Mouse (Mus musculus) splenic B cell, adult 2 months (primary cell): ENCODE measurements around the gene Ncf4.
A peak's percentile ranks its signal among the peaks of the same experiment; 100 is the strongest.
"Not testable (repeated sequence)": the region's sequence is repeated elsewhere in the genome, so short reads cannot be mapped to it uniquely, and the experiment has no call there.

Experiments used
- DNase-seq: peaks from one replicate; pipeline ENCODE4 v3.0.0-alpha.2; 2011; ENCODE audit warnings: low read depth, low spot score
- H3K27me3 ChIP-seq: 2 replicates; pipeline ENCODE4 v1.6.1; 2012; ENCODE audit warnings: mild to moderate bottlenecking, low read length, moderate library complexity, mixed read lengths; ENCODE audit not compliant: control insufficient read depth, poor library complexity, insufficient read depth, severe bottlenecking
- H3K36me3 ChIP-seq: 2 replicates; pipeline ENCODE4 v1.6.1; 2012; ENCODE audit warnings: mild to moderate bottlenecking, low read length, moderate library complexity, mixed read lengths; ENCODE audit not compliant: control insufficient read depth, poor library complexity, insufficient read depth, severe bottlenecking

Ncf4 gene

GRCm38 (mm10) chr15:78241335-78241734 is 3.3 kb upstream of the Ncf4 start:
- Histone ChIP-seq H3K36me3 (no peaks in the 10 kb centered on the region), H3K27me3 (no peaks in the 10 kb centered on the region)
- DNase-seq, result no peak

GRCm38 (mm10) chr15:78243061-78243460 is 1.5 kb upstream of the Ncf4 start:
- no peaks in the 10 kb centered on the region for H3K27me3 ChIP-seq
- H3K36me3 ChIP-seq, result no peaks in the 10 kb centered on the region; the same call in 1 of the 2 replicates
- no peak for DNase-seq

GRCm38 (mm10) chr15:78243774-78244173 is 827 bp upstream of the Ncf4 start:
- no peak for DNase-seq
- no peaks in the 10 kb centered on the region; the same call in 1 of the 2 replicates for H3K36me3 ChIP-seq
- no peaks in the 10 kb centered on the region for H3K27me3 ChIP-seq

DNA sequence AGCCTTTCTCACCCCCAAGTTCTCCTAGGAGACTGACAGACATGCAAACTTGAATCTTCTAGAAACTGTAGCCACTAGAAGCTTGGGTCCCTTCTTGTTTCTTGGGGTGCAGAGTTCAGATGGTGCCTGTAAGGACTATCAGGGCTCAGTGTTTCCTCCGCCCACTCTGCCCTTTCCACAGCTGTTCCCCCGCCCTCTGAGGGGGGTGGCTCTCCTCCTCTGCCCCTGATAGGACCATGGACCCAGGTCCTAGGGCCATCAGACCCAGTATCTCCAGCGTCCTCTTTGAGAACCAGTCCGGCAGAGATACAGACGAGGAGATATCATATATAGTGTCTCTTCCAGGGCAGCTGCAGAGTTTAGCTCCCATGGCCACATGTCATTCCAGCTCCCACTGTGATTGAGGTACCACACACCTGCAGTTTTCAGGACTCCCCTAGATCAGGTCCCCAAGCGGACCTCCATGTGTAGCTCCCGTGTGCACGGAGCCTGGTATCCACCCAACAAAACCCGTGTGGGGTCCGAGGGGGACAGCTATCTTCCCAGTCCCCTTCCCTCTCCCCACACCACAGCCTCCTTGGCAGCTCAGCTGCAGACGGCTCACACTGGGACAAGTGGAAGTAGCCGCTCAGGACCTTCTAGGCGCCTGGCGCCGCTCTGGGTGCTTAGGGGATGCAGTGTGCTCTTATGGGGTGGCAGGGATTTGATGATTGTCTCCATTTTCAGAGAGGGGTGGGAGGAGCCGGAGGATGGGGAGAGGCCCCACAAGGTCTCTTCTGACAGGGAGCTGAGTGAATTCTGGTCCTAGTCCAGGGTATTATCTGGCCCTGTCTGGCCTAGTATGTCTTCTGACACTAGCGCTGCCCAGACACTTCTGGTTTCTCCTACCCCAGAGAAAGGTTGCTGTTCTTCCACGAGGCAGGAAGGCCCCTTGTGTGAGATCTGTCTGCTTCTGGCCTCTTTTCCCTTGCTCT is 1.8 kb downstream of the Ncf4 start:
- H3K27me3 ChIP-seq, result no peaks in the 10 kb centered on the region
- peaks cover 8% of the 10 kb centered on the region for H3K36me3 ChIP-seq
- peak; percentile 36 for DNase-seq

DNA sequence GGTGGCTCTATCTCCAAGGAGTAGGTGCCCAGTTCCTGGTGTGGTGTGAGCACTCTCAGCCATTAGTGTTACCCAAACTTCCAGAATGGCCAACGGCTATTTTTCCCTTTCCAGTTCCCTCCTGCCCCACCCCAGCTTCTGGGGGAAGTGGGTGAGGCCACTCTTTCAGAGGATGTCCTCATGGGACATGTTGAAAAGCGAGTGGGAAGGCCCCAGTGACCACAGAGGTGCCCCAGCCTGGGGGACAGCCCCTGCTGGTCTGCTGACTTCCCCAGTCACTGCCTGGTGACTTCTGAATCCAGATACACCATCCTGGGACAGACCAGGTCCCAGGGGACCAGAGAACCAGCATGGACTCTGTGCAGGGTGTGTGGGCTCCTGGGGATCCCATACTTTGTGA is 3.1 kb downstream of the Ncf4 start:
- Histone ChIP-seq H3K36me3 (peaks cover 12% of the 10 kb centered on the region), H3K27me3 (no peaks in the 10 kb centered on the region)
- peak; percentile 63 for DNase-seq

- peak; percentile 78 for DNase-seq
- Histone ChIP-seq H3K27me3 (no peaks in the 10 kb centered on the region), H3K36me3 (peaks cover 18% of the 10 kb centered on the region)
Observed at GRCm38 (mm10) chr15:78248410-78248809, 3.8 kb downstream of the Ncf4 start.

DNA sequence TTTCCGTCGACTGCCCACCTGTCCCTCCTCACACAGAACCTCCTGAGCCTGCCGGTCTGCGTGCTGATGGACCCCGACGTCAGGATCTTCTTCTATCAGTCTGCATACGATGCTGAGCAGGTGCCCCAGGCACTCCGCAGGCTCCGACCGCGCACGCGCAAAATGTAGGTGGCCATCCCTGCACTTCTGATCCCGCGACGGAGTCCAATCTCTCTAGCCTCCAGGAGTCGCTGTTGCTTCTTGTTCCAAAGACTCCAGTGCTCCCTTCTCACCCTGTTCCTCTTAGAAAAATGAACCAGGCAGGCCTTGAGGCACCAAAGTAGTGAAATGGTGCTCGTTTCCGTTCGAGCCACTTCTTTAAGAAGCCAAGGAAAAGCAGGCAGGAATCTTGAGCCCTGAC is 10.2 kb downstream of the Ncf4 start:
- Histone ChIP-seq H3K27me3 (no peaks in the 10 kb centered on the region), H3K36me3 (peaks cover 35% of the 10 kb centered on the region)
- no peak for DNase-seq

DNA sequence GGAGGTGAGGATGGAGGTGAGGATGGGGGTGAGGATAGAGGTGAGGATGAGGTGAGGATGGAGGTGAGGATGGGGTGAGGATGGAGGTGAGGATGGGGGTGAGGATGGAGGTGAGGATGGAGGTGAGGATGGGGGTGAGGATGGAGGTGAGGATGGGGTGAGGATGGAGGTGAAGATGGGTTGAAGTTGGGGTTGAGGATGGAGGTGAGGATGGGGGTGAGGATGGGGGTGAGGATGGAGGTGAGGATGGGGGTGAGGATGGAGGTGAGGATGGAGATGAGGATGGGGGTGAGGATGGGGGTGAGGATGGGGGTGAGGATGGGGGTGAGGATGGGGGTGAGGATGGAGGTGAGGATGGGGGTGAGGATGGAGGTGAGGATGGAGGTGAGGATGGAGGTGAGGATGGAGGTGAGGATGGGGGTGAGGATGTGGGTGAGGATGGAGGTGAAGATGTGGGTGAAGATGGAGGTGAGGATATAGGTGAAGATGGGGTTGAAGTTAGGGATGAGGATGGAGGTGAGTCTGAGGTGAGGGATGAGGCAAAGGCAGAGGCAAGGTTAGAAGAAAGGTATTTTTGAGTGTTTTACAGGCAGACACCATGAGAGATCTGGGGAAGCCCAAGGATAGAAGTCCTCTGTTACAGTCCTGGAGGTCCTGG is 12.1 kb downstream of the Ncf4 start:
- peaks cover 27% of the 10 kb centered on the region for H3K36me3 ChIP-seq
- not testable (repeated sequence) for DNase-seq, H3K27me3 ChIP-seq

- Histone ChIP-seq H3K36me3 (peaks cover 29% of the 10 kb centered on the region), H3K27me3 (no peaks in the 10 kb centered on the region)
- peak; percentile 84 for DNase-seq
Observed at GRCm38 (mm10) chr15:78257326-78258050, 12.9 kb downstream of the Ncf4 start.

- DNase-seq, result peak; percentile 40
- Histone ChIP-seq H3K27me3 (no peaks in the 10 kb centered on the region), H3K36me3 (peaks cover 23% of the 10 kb centered on the region)
Observed at GRCm38 (mm10) chr15:78258246-78258865, 13.8 kb downstream of the Ncf4 start.

GRCm38 (mm10) chr15:78260668-78261333 is 16.2 kb downstream of the Ncf4 start:
- peaks cover 9% of the 10 kb centered on the region for H3K36me3 ChIP-seq
- no peak for DNase-seq
- no peaks in the 10 kb centered on the region for H3K27me3 ChIP-seq

GRCm38 (mm10) chr15:78263286-78263685 is 18.7 kb downstream of the Ncf4 start:
- DNase-seq, result no peak
- H3K27me3 ChIP-seq, result no peaks in the 10 kb centered on the region
- H3K36me3 ChIP-seq, result peaks cover 6% of the 10 kb centered on the region

DNA sequence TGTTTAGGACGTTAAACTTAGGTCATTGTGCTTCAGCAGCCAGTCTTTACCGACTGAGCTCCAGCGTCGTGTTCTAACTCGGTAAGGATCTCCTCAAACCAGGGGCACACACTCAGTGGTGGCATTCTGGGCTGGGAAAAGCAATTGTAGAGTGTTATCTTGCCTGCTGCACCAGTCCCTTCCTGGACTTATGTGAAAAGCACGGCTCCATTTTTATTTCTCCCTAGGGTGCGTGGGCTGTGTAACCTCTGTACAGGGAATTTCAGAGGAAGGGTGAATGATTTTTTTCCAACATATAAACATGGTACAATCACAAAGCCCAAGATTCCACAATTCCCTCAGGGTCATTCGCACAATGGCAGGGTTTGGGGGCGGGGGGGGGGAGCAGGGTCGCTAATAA is 22.8 kb downstream of the Ncf4 start:
- H3K36me3 ChIP-seq, result no peaks in the 10 kb centered on the region
- DNase-seq, result no peak
- H3K27me3 ChIP-seq, result no peaks in the 10 kb centered on the region

- DNase-seq, result peak; percentile 30
- Histone ChIP-seq H3K27me3 (no peaks in the 10 kb centered on the region), H3K36me3 (no peaks in the 10 kb centered on the region)
Observed at GRCm38 (mm10) chr15:78267865-78268264, 23.3 kb downstream of the Ncf4 start.
